Mouse (Mus musculus) neural tube, embryonic 11.5 days (tissue): Measurements from ENCODE around the gene Ggcx. TPM values are rescaled to one million over a fixed set of nuclear protein-coding genes. Genes with fewer than 3 reads are reported as not detected.

ENCODE experiments used
- ATAC-seq: fragments of 200-750 bp; cut with Nextera tagmentation; 2 replicates; pipeline ENCODE4 v1.8.0; 2017; ENCODE audit warnings: moderate number of reproducible peaks, mild to moderate bottlenecking, moderate TSS enrichment, moderate library complexity; ENCODE audit not compliant: insufficient read depth, low FRiP score, low TSS enrichment
- DNase-seq: peaks from one replicate; pipeline ENCODE4 v3.0.0-alpha.2; 2015; ENCODE audit warnings: low spot score
- H3K27ac ChIP-seq: fragments of 300-500 bp; sonication (generic); 2 replicates; pipeline ENCODE4 v1.5.1; 2014; ENCODE audit warnings: low read depth, mild to moderate bottlenecking, low read length
- H3K27me3 ChIP-seq: fragments of 300-500 bp; sonication (generic); 2 replicates; pipeline ENCODE4 v1.6.1; 2014; ENCODE audit warnings: mild to moderate bottlenecking, low read length, mixed read lengths; ENCODE audit not compliant: control insufficient read depth, insufficient read depth
- H3K36me3 ChIP-seq: fragments of 300-500 bp; sonication (generic); 2 replicates; pipeline ENCODE4 v1.6.1; 2014; ENCODE audit warnings: mild to moderate bottlenecking, low read length, moderate library complexity, mixed read lengths; ENCODE audit not compliant: control insufficient read depth, insufficient read depth
- H3K4me1 ChIP-seq: fragments of 300-500 bp; sonication (generic); 2 replicates; pipeline ENCODE4 v1.6.1; 2014; ENCODE audit warnings: low read length, mixed read lengths; ENCODE audit not compliant: control insufficient read depth, insufficient read depth
- H3K4me2 ChIP-seq: fragments of 300-500 bp; sonication (generic); 2 replicates; pipeline ENCODE4 v1.6.1; 2014; ENCODE audit warnings: low read depth, mild to moderate bottlenecking, moderate library complexity
- H3K4me3 ChIP-seq: fragments of 300-500 bp; sonication (generic); 2 replicates; pipeline ENCODE4 v1.5.1; 2014; ENCODE audit warnings: low read depth, low read length
- H3K9ac ChIP-seq: fragments of 300-500 bp; sonication (generic); 2 replicates; pipeline ENCODE4 v1.6.1; 2014; ENCODE audit warnings: mild to moderate bottlenecking, low read length
- H3K9me3 ChIP-seq: fragments of 300-500 bp; sonication (generic); 2 replicates; pipeline ENCODE4 v1.6.1; 2016; ENCODE audit warnings: low read length; ENCODE audit not compliant: control insufficient read depth
- WGBS: fragments of 180-500 bp; shearing (Covaris S2); extraction: QIAGEN DNeasy Blood & Tissue Kit; methylation state at CpG from one replicate; pipeline ENCODE4 v1.1.7; 2014; 5-methylcytosine and 5-hydroxymethylcytosine counted together
- polyA plus RNA-seq: library from polyadenylated mRNA; unstranded; fragments of >200 nt; fragmentation: Nextera tagmentation; extraction: Ambion mirVana; gene quantifications from 2 replicates; pipeline ENCODE4 v1.2.1, GENCODE M21; 2014

Ggcx gene
- polyA plus RNA-seq, 1 experiment from 2014 or later: 11.2 TPM

- H3K27me3 ChIP-seq: no peaks in the 10 kb centered on the region
- H3K9me3 ChIP-seq: no peaks in the 10 kb centered on the region
- 21% methylated on average over 3 of the region's 3 CpGs for WGBS
- H3K4me3 ChIP-seq: no peak overlapping the region
- H3K4me2 ChIP-seq: no peak overlapping the region
- H3K9ac ChIP-seq: no peak overlapping the region
- H3K27ac ChIP-seq: no peak overlapping the region
- no peaks in the 10 kb centered on the region for H3K36me3 ChIP-seq
- DNase-seq (peak; percentile 54), ATAC-seq (no peak)
- H3K4me1 ChIP-seq: no peaks in the 10 kb centered on the region
These were observed 4.5 kb upstream of the Ggcx start for GRCm38 (mm10) chr6:72409567-72409966.

DNA sequence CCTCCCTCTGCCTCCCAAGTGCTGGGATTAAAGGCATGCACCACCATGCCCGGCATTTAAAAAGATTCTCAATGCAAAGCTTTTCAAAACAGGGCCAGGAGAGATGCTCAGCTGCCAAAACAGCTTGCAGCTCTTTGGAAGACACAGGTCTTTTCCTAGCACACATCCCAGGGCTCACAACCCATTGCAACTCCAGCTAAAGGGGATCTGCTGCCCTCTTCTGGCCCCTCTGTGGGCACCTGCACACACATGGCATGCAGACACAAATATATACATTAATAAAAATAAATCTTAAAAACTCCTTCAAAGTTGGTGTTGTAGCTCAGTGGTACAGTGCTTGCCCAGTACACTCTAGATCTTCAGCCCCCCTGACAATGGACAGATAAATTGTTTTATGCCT lies 4.1 kb upstream of the Ggcx start:
- H3K27ac ChIP-seq: no peak overlapping the region
- DNase-seq: peak; percentile 9

DNA sequence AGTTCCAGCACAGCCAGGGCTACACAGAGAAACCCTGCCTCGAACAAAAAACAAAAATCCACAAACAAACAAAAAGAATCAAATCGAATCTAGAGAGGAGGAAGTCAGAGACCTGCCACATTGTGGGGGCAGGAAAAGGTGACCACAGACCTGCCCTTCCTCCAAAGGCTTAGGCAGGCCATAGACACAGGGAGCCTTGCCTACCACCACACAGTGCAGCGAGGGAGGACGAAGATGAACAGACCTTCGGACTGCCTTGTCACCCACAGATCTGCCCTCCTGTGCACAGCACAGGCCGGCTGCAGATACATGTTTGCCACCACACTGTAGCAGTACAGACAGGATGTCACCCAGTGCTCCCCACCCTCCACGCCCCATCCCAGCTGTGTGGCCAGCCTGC lies 3.6 kb upstream of the Ggcx start:
- no peak overlapping the region for H3K9ac ChIP-seq
- no peak overlapping the region for H3K4me2 ChIP-seq
- WGBS: 92% methylated on average over 7 of the region's 7 CpGs
- no peaks in the 10 kb centered on the region for H3K9me3 ChIP-seq
- H3K36me3 ChIP-seq: no peaks in the 10 kb centered on the region
- ATAC-seq (no peak), DNase-seq (no peak)
- no peaks in the 10 kb centered on the region for H3K27me3 ChIP-seq
- no peak overlapping the region for H3K4me3 ChIP-seq
- H3K27ac ChIP-seq: no peak overlapping the region
- H3K4me1 ChIP-seq: peaks cover 2% of the 10 kb centered on the region; the same call in 1 of the 2 replicates

More for the DNA sequence above, 4.1 kb upstream of the Ggcx start:
- WGBS: 32% methylated on average over 1 of the region's 1 CpGs
- H3K4me2 ChIP-seq: no peak overlapping the region
- peaks cover 1% of the 10 kb centered on the region; the same call in 1 of the 2 replicates for H3K4me1 ChIP-seq
- no peak overlapping the region for H3K4me3 ChIP-seq
- no peaks in the 10 kb centered on the region for H3K9me3 ChIP-seq
- H3K36me3 ChIP-seq: no peaks in the 10 kb centered on the region
- no peak for ATAC-seq
- no peak overlapping the region for H3K9ac ChIP-seq
- H3K27me3 ChIP-seq: no peaks in the 10 kb centered on the region

GRCm38 (mm10) chr6:72415181-72415580 lies 1.1 kb downstream of the Ggcx start:
- no peaks in the 10 kb centered on the region for H3K27me3 ChIP-seq
- H3K27ac ChIP-seq: no peak overlapping the region
- DNase-seq (no peak), ATAC-seq (no peak)
- WGBS: 90% methylated on average over 5 of the region's 5 CpGs
- H3K9ac ChIP-seq: no peak overlapping the region
- H3K36me3 ChIP-seq: no peaks in the 10 kb centered on the region; the same call in none of the 2 replicates
- no peak overlapping the region for H3K4me3 ChIP-seq
- no peaks in the 10 kb centered on the region for H3K9me3 ChIP-seq
- H3K4me2 ChIP-seq: peak overlapping the region; percentile 53
- H3K4me1 ChIP-seq: peaks cover 2% of the 10 kb centered on the region; the same call in 1 of the 2 replicates

- H3K9me3 ChIP-seq: no peaks in the 10 kb centered on the region
- no peak overlapping the region for H3K4me3 ChIP-seq
- H3K9ac ChIP-seq: no peak overlapping the region
- H3K27me3 ChIP-seq: no peaks in the 10 kb centered on the region
- H3K4me1 ChIP-seq: peaks cover 2% of the 10 kb centered on the region; the same call in 1 of the 2 replicates
- no peak for DNase-seq
- H3K4me2 ChIP-seq: no peak overlapping the region
- no peaks in the 10 kb centered on the region; the same call in none of the 2 replicates for H3K36me3 ChIP-seq
- H3K27ac ChIP-seq: no peak overlapping the region
- ATAC-seq: no peak
- 87% methylated on average over 7 of the region's 7 CpGs for WGBS
These were observed 2.1 kb downstream of the Ggcx start for GRCm38 (mm10) chr6:72415964-72416772.

DNA sequence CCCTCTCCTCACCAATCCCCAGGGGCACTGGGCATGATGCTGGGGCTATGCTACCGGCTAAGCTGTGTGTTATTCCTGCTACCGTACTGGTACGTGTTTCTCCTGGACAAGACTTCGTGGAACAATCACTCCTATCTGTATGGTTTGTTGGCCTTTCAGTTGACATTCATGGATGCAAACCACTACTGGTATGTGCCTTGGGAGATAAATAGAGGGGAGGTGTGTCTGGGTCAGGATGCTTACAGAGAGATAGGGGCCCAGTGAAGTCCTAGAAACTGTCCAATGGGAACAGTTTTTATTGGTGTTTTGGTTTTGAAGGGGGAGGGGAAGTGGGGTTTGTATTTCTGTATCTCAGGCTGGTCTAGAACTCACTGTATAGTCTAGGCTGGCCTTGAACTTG lies 4.2 kb downstream of the Ggcx start:
- no peak for ATAC-seq
- no peak overlapping the region for H3K4me2 ChIP-seq
- WGBS: 93% methylated on average over 4 of the region's 4 CpGs
- H3K27me3 ChIP-seq: no peaks in the 10 kb centered on the region
- H3K4me1 ChIP-seq: peaks cover 2% of the 10 kb centered on the region; the same call in 1 of the 2 replicates
- H3K36me3 ChIP-seq: no peaks in the 10 kb centered on the region; the same call in none of the 2 replicates
- no peak for DNase-seq
- H3K9ac ChIP-seq: no peak overlapping the region
- H3K27ac ChIP-seq: no peak overlapping the region
- no peak overlapping the region for H3K4me3 ChIP-seq
- no peaks in the 10 kb centered on the region for H3K9me3 ChIP-seq

GRCm38 (mm10) chr6:72419806-72420205 lies 5.7 kb downstream of the Ggcx start:
- H3K9me3 ChIP-seq: no peaks in the 10 kb centered on the region
- no peak for ATAC-seq
- DNase-seq: no peak

DNA sequence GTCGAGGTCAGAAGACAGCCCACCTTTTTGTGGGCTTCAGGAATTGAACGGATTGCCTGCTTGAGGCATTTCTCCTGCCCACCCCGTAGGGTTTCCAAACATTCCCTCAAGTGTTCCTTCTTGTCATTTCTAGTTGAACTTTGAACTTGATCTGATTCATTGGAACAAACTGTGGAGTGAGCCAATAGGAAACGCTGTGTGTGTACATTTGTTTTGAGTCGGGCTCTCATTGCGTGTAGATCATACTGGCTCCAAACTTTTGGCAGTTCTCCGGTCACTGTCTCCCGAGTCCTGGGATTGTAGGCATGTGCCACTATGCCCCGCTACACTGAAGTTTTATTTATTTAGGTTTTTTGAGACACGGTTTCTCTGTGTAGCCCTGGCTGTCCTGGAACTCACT lies 6.8 kb downstream of the Ggcx start:
- no peak overlapping the region for H3K4me2 ChIP-seq
- no peaks in the 10 kb centered on the region for H3K4me1 ChIP-seq
- H3K9ac ChIP-seq: no peak overlapping the region
- WGBS: 92% methylated on average over 10 of the region's 10 CpGs
- no peak for DNase-seq
- no peaks in the 10 kb centered on the region for H3K27me3 ChIP-seq
- ATAC-seq: no peak
- no peak overlapping the region for H3K27ac ChIP-seq
- peaks cover 3% of the 10 kb centered on the region for H3K36me3 ChIP-seq
- no peaks in the 10 kb centered on the region for H3K9me3 ChIP-seq
- H3K4me3 ChIP-seq: no peak overlapping the region

More at GRCm38 (mm10) chr6:72419806-72420205, 5.7 kb downstream of the Ggcx start:
- Histone ChIP-seq H3K9ac (no peak overlapping the region), H3K27ac (no peak overlapping the region), H3K4me3 (no peak overlapping the region), H3K4me2 (no peak overlapping the region), H3K36me3 (no peaks in the 10 kb centered on the region; the same call in none of the 2 replicates), H3K27me3 (no peaks in the 10 kb centered on the region), H3K4me1 (peaks cover 2% of the 10 kb centered on the region; the same call in 1 of the 2 replicates)
- WGBS: 87% methylated on average over 1 of the region's 1 CpGs

- ATAC-seq (no peak), DNase-seq (no peak)
- no peaks in the 10 kb centered on the region for H3K9me3 ChIP-seq
- no peaks in the 10 kb centered on the region for H3K4me1 ChIP-seq
- no peak overlapping the region for H3K27ac ChIP-seq
- H3K36me3 ChIP-seq: peaks cover 6% of the 10 kb centered on the region
- no peak overlapping the region for H3K9ac ChIP-seq
- 92% methylated on average over 11 of the region's 11 CpGs for WGBS
- no peak overlapping the region for H3K4me2 ChIP-seq
- H3K4me3 ChIP-seq: no peak overlapping the region
- H3K27me3 ChIP-seq: no peaks in the 10 kb centered on the region
These were observed 11.5 kb downstream of the Ggcx start for GRCm38 (mm10) chr6:72425646-72426045.
